Mouse (Mus musculus): ENCODE measurements around the gene Olfr726.
A peak's percentile ranks its signal among the peaks of the same experiment; 100 is the strongest.

Gene Olfr726

GRCm38 (mm10) chr14:50090853-50091252 is at the start of gene Olfr726:
Olfr726 (minus strand) TSS chr14:50090953.
- DNase-seq (ENCODE audit: low spot score) = no peak

- DNase-seq (ENCODE audit: low spot score) = no peak
Measured at GRCm38 (mm10) chr14:50122886-50123285, 32.1 kb upstream of the Olfr726 start, which contains the start of gene Olfr727. Olfr727 (plus strand) TSS chr14:50123186.

- no peak for DNase-seq (ENCODE audit: low spot score)
Measured at GRCm38 (mm10) chr14:50062733-50063104, 28.0 kb downstream of the Olfr726 start.

- DNase-seq (ENCODE audit: low spot score) = peak; percentile 50
Measured at GRCm38 (mm10) chr14:50061955-50062732, 28.6 kb downstream of the Olfr726 start.

- DNase-seq (ENCODE audit: low spot score) = no peak
Measured at GRCm38 (mm10) chr14:50061590-50061954, 29.2 kb downstream of the Olfr726 start.

GRCm38 (mm10) chr14:50061179-50061578 is 29.6 kb downstream of the Olfr726 start:
- no peak for DNase-seq (ENCODE audit: low spot score)

- DNase-seq (ENCODE audit: low spot score) = no peak
Measured at GRCm38 (mm10) chr14:50040275-50040674, 50.5 kb downstream of the Olfr726 start, which contains the start of gene Olfr725. Olfr725 (minus strand) TSS chr14:50040375.
